Mouse (Mus musculus) heart, postnatal 14 days (tissue): ENCODE results near the gene Tm6sf2. TPM values are rescaled to one million over a fixed set of nuclear protein-coding genes. Genes with fewer than 3 reads are reported as not detected.
"Not testable (repeated sequence)": the region's sequence is repeated elsewhere in the genome, so short reads cannot be mapped to it uniquely, and the experiment has no call there.

Source experiments
- DNase-seq, 2 experiments: peaks; one replicate each; pipeline ENCODE4 v3.0.0; 2021 to 2022
- intact Hi-C: fragments of 180-260 bp; cut with DNase I; formaldehyde crosslinking; loops from one replicate; pipeline ENCODE4 v1.15.1; 2025
- long read RNA-seq, 2 experiments: library from polyadenylated mRNA; stranded (forward); transcript quantifications; one replicate each; pipeline ENCODE4 v2.0.0; 2021
- total RNA-seq, 2 experiments: library from RNA; stranded (reverse); gene quantifications; 2 replicates each; pipeline ENCODE4 v1.2.3; 2021

The Tm6sf2 gene
- total RNA-seq: 1 to 10 TPM in 1 of 2 experiments, under 1 TPM in 1; 0.46 to 1.5 TPM
- long read RNA-seq, experiment 1, partial matches to known transcripts: 0 of 1 reads
- long read RNA-seq, experiment 1, other reads (novel, unspliced or antisense): 0 of 1 reads
- long read RNA-seq, experiment 2, partial matches to known transcripts: 0 of 2 reads
- long read RNA-seq, experiment 2, other reads (novel, unspliced or antisense): 1 of 2 reads

DNA sequence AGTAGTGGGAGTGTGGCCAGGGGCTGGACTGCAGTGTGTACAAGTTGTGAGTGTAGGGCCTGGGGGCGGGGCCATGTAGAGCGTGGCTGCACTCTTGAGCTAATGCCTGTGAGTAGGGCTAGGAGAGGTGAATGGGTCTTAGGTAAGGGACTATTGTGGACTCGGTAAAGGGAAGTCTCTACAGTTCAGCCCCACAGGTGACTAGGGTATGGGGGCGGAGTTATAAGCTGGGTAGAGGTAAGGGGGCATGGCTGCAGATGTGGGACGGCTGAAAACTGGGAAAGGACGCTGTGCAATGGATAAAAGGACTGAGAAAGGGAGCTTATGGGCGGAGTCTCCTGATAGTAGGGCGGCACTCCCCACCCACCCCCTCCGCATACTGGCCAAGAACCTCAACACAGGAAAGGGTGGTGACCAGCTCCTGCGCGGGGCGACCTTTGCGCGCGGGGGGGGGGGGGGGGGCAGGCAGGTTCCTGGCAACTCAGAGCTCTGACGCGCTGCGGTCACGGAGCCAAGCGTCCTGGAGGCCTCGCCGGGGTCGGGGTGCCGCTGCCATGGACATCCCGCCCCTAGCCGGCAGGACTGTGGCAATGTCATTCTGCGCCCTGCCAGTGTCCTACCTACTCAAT is at the start of gene Tm6sf2:
TSS of gene Tm6sf2 (plus strand) at position 484 of the 629 bp plus-strand sequence.
- peak; percentile 59 to 68 for DNase-seq
- intact Hi-C loops: no loop called here

DNA sequence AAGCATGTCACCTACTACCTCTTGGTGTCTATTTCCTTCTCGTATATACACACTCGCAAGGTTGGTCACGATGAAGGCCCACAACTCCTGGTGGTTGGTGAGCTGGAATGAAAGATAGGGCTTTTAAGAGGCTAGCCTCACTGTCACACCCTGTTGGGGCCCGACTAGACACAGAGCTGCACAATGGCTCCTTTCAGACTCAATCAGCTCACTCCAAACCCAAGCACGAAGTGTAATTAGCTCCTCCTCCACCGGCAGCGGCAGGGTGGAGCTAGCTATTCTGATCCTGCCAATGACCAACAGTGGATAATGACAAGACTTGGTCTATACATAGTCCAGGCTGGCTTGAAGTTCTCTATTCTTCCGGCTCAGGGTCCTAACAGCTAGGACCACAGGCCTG is 49.1 kb upstream of the Tm6sf2 start:
- no peak for DNase-seq
- intact Hi-C loops: no loop called here

DNA sequence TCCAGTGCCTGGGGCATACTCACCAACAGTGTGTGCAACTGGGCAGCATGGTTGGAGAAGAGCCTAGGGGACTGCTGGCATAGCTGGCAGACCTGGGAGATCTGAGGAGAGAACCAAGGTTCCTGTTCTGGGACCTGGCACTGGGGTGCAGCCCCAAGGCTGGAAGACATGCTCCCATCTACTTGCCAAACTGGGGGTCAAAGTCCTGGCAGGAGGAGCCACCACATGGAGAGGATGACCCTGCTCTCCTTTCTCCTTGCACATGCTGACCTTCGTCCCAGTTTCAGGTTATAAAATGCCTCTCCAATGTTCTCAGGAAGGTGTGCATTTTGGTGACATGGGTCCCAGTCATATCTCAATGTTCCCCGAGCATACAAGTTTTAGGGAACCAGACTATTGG is 46.6 kb upstream of the Tm6sf2 start:
- intact Hi-C loops: no loop called here
- DNase-seq: no peak

DNA sequence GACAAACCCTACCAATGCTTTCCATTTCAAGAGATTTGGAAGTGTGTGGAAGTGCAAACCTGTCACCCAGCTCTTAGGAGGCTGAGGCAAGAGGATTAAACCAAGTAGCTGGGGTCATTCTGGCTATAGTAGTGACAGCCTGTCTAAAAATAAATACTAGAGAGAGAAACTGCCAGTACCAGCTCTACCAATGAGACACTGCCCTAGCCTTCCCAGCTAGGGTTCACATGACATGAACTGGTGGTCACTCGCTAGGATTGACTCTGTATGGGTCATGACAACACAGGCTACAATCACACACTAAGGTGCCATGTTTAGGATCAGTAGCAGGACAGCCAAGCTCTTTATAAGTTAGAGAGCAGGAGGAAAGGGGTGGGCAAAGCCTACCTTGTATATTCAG is 42.5 kb upstream of the Tm6sf2 start:
- intact Hi-C loops: no loop called here

DNA sequence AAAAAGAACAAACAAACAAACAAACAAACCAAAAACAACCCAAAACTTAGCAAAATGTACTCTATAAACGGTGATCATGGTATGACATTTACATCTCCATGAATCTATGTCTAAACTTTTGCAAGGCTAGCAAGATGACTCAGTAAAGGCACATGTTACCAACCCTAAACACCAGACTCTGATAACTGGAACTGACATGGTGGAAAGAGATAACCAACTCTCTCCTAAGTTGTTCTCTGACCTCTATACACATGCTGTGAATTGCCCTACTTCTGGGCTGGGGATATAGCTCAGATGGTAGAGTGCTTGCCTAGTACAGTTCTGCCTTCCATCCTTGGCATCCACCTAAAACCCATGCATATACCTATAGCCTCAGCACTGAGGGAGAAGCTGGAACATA is 34.7 kb upstream of the Tm6sf2 start:
- DNase-seq: no peak
- intact Hi-C loops: no loop called here

More for the DNA sequence above, 42.5 kb upstream of the Tm6sf2 start:
- no peak for DNase-seq

DNA sequence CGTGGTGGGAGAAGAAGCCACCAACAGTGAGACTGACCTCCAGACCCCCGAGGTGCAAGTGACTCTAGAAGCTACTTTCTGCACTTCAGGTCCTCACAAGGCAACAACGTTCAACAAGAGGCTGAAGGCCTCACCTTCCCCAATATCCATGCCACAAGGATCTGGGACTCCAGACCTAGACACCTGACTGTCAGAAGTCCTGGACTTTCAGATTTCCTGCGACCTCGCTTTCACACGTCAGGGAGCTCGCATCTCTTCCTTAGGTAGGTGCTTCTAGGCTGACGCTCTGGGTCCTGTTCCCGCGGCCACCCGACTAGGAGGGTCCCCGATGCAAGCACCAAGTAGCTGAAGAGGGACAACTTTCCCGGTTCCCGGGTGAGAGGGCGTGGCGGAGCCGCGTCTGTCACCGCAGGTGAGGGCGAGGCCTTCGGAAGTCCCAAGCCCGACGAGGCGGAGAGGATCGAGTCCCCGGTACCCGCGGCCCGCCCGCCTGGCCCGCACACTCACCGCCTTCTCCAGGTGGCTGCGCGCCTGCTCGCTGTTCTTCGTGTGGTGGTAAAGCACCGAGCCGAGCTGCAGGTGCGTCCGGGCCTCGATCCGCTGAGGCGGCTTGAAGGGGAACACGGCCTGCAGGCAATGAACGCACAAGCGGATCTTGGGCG is 30.7 kb upstream of the Tm6sf2 start:
- intact Hi-C loops: no loop called here
- peak in 1 of 2 experiments; percentile 41 for DNase-seq

DNA sequence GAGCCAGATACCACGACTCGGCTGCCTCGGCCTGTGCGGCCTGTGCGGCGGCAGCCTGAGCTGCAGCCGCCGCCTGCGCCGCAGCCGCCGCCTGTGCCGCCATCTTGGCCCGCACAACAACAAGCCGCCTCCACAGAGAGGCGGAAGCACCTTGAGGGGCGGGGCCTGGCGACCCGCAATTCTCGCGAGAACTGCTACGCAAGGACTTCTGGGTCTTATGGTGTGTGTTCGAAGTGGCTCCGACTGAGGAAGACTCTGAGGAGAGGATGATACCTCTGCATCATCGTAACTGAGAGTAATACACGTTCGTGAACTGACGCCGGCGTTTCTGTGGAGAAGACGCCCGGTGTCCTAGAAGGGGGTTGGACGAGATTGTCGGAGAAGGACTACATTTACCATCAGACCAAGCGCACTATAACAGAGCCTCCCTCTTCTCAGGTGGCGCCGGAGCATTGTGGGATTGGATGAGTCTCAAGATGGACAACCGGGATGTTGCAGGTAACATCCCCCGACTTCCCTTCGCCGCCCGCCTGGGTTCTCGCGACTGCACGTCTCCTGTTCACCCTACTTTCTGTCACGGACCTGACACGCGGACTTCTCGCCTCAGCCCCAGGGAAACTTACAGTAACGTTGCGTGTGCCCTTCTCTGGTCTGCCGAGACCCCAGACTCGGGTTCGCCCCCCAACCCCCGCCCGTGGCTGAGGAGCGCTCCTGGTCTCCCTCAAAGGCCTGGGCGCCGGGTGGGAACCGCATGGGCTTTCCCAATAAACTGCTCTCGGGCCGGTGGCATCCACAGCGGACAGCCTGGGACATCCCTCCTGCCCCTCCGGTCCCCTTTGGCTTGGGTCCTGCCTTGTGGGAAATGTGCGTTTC is 29.9 kb upstream of the Tm6sf2 start, which contains the start of the genes Mau2 and Sugp1:
TSS of gene Mau2 (minus strand) at position 152 of the 873 bp plus-strand sequence.
TSS of gene Sugp1 (plus strand) at position 231 of the 873 bp plus-strand sequence.
- intact Hi-C loops: no loop called here
- peak; percentile 96 to 98 for DNase-seq

DNA sequence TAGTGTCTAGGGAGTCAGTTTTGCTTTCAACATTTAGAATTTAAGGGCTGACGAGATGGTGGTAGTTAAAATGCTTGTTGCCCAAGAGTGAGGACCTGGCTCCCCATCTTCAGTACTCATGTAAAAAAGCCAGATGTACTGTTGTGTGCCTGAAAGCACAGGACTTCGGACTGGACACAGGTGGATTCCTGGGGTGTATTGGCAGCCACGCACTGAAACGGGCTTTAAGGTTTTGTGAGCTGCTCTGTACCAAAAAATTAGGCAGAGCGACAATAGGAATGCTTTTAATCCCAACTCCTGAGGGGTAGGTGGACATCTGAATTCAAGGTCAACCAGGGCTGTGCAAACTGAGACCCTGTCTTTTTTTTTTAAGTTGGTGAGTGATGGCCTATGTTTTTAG is 28.7 kb upstream of the Tm6sf2 start:
- intact Hi-C loops: no loop called here
- DNase-seq: no peak

DNA sequence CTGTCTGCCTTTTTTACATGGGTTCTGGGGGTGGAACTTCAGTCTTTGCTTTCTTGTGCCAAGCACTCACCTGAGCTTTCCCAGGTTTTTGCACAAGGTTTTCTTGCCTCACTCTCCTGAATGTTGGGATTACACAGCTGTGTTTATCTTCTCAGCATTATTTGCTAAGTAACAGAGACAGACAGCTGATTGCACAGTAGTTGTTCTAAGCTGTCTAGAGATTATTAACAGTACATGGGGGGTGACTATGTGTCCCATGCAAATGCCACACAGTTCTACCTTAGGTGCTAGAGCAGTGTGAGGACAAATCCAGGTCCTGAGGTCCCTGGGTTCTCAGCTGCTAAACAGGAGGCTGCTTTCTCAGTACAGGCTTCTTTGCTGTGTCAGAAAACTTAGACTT is 23.1 kb upstream of the Tm6sf2 start:
- intact Hi-C loops: no loop called here

DNA sequence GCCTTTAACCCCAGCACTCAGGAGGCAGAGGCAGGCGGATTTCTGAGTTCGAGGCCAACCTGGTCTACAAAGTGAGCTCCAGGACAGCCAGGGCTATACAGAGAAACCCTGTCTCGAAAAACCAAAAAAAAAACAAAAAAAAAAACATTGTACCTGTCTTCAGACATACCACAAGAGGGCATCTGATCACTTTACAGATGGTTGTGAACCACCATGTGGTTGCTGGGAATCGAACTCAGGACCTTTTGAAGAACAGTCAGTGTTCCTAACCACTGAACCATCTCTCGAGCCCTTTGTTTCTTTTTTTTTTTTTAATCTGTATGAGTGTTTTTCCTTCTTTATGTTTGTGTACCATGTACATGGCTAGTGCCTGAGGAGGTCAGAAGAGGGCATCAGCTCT is 22.3 kb upstream of the Tm6sf2 start:
- intact Hi-C loops, DNase-seq: not testable (repeated sequence)

More for the DNA sequence above, 23.1 kb upstream of the Tm6sf2 start:
- DNase-seq: no peak

DNA sequence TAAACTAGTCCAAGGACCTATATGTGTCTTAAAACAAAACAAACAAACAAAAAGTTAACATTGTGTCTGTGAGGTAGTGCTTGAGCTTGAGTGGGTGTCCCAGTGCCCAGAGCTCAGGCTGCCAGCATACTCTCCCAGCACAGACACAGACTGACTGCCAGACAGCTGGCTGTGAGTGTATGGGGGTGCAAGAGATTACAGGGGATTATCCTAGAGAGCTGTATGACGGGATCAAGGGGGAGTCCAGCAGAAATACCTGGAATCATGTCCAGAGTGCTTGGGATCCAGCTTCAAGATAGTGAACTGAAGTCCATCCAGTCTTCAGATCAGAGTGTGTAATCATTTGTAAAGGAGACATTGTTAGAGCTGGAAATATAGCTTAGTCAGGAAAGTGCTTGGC is 15.0 kb upstream of the Tm6sf2 start:
- no peak for DNase-seq
- intact Hi-C loops: no loop called here

DNA sequence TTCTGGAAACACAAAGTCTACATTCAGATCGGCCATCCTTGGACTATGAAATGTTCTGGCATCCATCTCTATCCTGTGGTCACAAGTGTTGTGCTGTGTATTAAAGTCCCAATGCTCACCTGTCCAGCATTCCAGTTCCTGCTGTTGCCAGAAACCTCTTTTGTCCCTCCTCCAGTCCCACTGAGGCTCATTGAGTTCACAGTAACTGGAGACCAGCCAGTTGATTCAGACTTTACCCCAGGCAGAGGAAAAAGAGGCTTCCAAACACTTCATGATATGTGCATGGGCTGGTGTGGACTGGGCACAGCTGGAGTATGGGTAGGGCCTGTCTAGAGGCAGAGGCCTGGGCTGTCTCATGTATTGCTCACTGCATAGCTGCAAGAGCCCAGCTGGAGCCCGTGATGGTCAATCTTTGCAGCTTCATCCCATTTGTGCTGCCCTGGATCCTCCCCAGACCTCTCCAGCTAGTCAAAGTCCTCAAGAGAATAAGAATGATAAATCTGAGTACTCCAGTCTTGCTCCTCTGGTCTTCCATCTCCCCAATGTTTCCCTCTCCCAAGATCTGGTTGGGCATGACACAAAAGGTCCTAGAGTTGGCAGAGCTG is 786 bp upstream of the Tm6sf2 start:
- intact Hi-C loops: no loop called here
- peak in 1 of 2 experiments; percentile 7 for DNase-seq

DNA sequence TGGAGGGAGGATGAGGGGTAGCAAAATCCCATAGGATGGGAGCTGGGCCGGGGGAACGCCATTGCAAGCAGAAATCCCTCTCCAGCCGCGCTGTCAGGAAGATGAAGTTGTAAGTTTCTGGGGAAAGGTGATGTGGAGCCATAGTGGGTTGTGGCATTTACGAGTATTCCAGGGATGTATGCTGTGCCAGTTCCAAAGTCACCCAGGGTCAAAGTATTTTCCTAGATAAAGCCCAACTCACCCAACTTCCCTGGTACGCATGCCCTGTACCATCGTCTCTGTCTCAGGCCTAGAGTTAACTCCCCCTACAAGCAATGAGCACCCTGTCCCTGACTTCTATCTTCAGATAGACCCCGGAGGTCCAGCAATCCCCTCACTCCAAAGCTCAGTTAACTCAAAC is 396 bp downstream of the Tm6sf2 start:
- no peak for DNase-seq
- intact Hi-C loops: no loop called here

DNA sequence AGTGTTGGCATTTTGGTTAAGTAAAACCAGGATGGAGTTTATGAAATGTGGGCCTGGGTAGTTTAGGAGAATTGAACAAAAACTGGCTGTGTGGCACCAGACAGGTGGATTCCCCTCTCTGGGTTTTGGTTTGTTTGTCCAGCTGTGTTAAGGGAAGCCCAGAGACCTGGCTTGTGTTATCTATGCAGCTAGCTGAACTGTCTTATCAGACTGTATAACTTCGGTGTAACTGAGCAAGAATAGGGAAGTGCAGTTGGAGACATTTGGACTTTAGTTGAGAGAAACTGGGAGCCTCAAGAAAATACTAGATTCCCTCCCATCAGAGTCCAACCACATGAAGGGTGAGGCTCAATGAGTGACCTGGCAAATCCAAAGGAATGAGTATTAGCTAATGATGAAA is 958 bp downstream of the Tm6sf2 start:
- intact Hi-C loops: no loop called here

DNA sequence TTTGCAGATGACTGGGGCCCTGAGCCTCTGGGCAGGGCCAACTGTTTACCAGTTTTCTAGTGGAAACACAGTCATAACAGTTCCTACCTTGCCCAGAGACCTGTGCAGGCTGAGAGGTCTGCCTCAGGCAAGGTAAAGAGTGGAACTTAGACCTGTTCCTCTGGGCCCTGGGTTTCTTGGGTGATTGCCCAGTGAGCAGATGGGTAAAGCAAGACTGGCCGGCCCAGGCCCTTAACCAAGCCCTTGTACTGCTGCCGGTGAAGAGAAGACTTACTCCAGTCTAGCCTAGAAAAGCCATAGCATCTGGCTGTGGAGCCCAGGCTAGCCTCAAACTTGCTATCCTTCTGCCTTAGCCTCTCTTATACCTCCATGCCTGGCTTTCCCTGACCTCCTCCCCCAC is 9.3 kb downstream of the Tm6sf2 start:
- intact Hi-C loops: no loop called here

More for the DNA sequence above, 958 bp downstream of the Tm6sf2 start:
- no peak for DNase-seq

DNA sequence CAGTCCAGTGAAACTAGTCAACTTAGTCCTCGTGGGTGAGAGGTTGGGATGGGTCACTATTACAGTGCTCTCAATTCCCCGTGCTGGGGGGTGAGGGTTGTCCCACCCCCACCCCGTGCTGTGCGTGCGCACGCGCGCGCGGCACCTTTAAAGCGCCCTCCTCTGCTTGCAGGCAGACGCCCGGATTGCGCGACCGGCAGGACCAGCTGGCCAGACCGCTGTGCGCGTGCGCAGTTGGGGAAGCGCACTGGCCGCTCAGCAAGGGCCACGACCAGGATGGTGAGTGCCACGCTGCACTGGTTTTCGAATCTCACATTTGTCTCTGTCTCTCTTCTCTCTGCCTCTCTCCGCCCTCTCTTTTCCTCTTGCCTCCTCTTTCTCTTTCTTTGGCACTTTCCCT is 10.6 kb downstream of the Tm6sf2 start, which contains the start of gene Hapln4:
TSS of gene Hapln4 (plus strand) at position 173 of the 400 bp plus-strand sequence.
- intact Hi-C loops: no loop called here

More for the DNA sequence above, 9.3 kb downstream of the Tm6sf2 start:
- DNase-seq: no peak

DNA sequence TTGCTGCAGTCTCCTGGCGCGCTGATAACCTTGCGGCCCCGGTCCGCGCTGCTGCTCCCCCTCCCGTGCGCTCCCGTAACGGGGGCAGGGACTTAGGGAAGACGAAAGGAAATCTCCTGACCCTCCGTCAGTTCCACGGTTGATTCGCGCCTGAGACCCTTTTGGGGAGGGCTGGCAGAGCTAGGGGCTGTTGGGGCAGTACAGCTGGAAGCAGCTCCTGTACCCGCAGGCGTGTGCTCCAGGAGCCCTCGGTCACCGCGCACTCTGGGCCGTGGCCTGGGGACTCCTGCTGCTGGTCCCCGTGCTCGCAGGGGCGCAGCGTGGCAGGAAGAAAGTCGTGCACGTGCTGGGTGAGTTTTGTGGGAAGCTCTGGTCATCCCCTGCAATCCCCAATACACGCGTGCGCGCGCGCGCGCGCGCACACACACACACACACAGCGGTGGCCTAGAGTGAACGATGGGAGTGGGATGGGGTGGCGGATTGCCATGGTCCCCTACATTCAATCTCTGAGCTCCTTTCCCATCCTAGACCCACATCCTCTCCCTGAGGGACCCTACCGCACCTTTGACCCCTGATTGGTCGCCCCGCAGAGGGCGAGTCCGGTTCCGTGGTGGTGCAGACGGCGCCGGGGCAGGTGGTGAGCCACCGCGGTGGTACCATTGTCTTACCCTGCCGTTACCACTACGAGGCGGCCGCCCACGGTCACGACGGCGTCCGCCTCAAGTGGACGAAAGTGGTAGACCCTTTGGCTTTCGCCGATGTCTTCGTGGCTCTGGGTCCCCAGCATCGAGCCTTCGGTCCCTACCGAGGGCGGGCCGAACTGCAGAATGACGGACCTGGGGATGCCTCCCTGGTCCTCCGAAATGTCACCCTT is 11.7 kb downstream of the Tm6sf2 start:
- intact Hi-C loops: loop anchor here (5.0 kb wide), 1 partner anchor 83 kb away; no protein-coding TSS in a partner anchor
- no peak for DNase-seq

More for the DNA sequence above, 10.6 kb downstream of the Tm6sf2 start, which contains the start of gene Hapln4:
- peak; percentile 40 to 45 for DNase-seq

DNA sequence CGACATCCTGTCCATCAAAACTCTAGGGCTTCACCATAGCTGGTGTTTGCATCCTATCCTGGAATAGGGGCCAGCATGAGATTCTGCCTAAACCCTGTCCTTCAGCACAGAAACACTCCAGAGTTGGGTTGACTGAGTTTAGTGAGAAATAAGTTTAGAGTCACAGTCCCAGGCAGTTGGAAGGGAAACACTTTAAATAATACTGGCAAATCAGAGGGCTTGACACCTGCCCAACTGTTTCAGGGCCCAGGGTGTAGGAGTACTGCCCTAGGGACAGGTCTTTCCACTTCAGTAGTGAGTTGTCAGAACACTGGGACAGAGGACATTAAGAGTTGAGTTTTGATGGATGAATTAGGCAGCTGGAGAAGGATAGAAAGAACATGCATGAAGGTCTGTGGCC is 13.4 kb downstream of the Tm6sf2 start:
- no peak for DNase-seq

DNA sequence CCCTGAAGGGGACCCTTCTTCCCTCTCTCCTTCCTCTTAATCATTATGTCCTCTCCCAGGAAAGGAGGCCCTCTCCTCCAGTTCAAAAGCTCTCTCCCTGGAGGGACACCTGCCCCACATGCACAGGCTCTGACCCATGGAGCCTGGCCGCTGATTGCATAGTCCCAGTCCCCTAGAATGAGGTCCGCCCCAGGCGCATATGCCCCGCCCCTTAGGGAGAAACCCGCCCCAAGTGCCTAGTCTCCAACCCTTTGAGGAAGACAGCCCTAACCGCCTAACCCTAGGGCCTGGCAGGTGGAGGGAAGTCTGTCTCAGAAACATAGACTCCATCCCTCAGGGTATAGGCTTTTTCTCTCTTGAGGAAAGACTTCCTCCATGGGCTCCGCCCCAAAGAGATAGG is 14.5 kb downstream of the Tm6sf2 start:
- intact Hi-C loops: loop anchor here (5.0 kb wide), 1 partner anchor 80 kb away; no protein-coding TSS in a partner anchor
- DNase-seq: no peak

More for the DNA sequence above, 13.4 kb downstream of the Tm6sf2 start:
- intact Hi-C loops: loop anchor here (5.0 kb wide), 1 partner anchor 81 kb away; no protein-coding TSS in a partner anchor
